Mouse (Mus musculus) stomach, embryonic 16.5 days (tissue): Measurements from ENCODE around the gene Atg7. TPM values are rescaled to one million over a fixed set of nuclear protein-coding genes. Genes with fewer than 3 reads are reported as not detected.

Experiments
- ATAC-seq: fragments of 200-750 bp; cut with Nextera tagmentation; 2 replicates; pipeline ENCODE4 v1.8.0; 2017; ENCODE audit warnings: moderate number of reproducible peaks, moderate TSS enrichment; ENCODE audit not compliant: insufficient read depth, low FRiP score
- H3K27ac ChIP-seq: fragments of 300-500 bp; sonication (generic); 2 replicates; pipeline ENCODE4 v1.5.1; 2014; ENCODE audit warnings: low read length
- H3K27me3 ChIP-seq: fragments of 300-500 bp; sonication (generic); 2 replicates; pipeline ENCODE4 v1.6.1; 2014; ENCODE audit warnings: low read length, control low read depth, mixed read lengths; ENCODE audit not compliant: control insufficient read depth, insufficient read depth
- H3K36me3 ChIP-seq: fragments of 300-500 bp; sonication (generic); 2 replicates; pipeline ENCODE4 v1.6.1; 2014; ENCODE audit warnings: low read length; ENCODE audit not compliant: control insufficient read depth, insufficient read depth
- H3K4me1 ChIP-seq: fragments of 300-500 bp; sonication (generic); 2 replicates; pipeline ENCODE4 v1.6.1; 2014; ENCODE audit warnings: low read length, control low read depth, mixed read lengths; ENCODE audit not compliant: control insufficient read depth, insufficient read depth
- H3K4me2 ChIP-seq: fragments of 300-500 bp; sonication (generic); 2 replicates; pipeline ENCODE4 v1.6.1; 2014; ENCODE audit warnings: low read depth, low read length, mixed read lengths
- H3K4me3 ChIP-seq: fragments of 300-500 bp; sonication (generic); replicated peaks from 2 replicates; pipeline ENCODE4 v1.5.1; 2014; ENCODE audit warnings: mild to moderate bottlenecking, low read length
- H3K9ac ChIP-seq: fragments of 300-500 bp; sonication (generic); 2 replicates; pipeline ENCODE4 v1.6.1; 2014; ENCODE audit warnings: low read length
- H3K9me3 ChIP-seq: fragments of 300-500 bp; sonication (generic); replicated peaks from 2 replicates; pipeline ENCODE4 v1.6.1; 2016; ENCODE audit warnings: low read length, control low read depth; ENCODE audit not compliant: control insufficient read depth
- WGBS: fragments of 180-500 bp; shearing (Covaris S2); extraction: QIAGEN DNeasy Blood & Tissue Kit; methylation state at CpG from one replicate; pipeline ENCODE4 v1.1.7; 2014; 5-methylcytosine and 5-hydroxymethylcytosine counted together
- polyA plus RNA-seq: library from polyadenylated mRNA; unstranded; fragments of >200 nt; fragmentation: Nextera tagmentation; extraction: Ambion mirVana; gene quantifications from 2 replicates; pipeline ENCODE4 v1.2.1, GENCODE M21; 2015

Gene Atg7
- polyA plus RNA-seq, 1 experiment from 2014 or later, result 21.9 TPM

GRCm38 (mm10) chr6:114781415-114782240, 138.7 kb downstream of the Atg7 start:
- 38% methylated on average over 11 of the region's 11 CpGs for WGBS
- ATAC-seq, result peak; percentile 82

DNA sequence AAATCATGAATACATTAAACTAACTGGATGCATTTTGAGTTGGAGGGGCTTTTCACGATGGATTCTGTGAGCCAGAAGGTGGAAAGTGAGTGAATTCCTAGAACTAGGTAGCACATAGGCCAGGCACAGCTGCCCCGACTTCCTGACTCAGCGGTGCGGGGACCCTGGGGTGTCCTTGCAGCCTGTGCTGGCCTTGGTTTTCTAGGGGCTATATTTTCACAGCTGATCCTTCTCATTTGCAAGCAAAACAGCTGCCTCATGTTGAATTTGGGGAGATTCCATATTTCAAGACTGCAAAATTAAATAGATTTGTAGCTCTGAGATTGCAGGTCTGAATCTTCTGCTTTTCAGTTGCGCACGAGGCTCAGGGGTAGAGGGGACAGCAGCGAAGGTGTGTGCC, 139.6 kb downstream of the Atg7 start:
- Histone ChIP-seq H3K4me3 (no peak overlapping the region), H3K27ac (no peak overlapping the region), H3K27me3 (no peaks in the 10 kb centered on the region), H3K9ac (no peak overlapping the region), H3K4me1 (peaks cover 10% of the 10 kb centered on the region), H3K36me3 (no peaks in the 10 kb centered on the region), H3K4me2 (no peak overlapping the region), H3K9me3 (no peaks in the 10 kb centered on the region)
- ATAC-seq, result no peak
- 50% methylated on average over 7 of the region's 7 CpGs for WGBS

More at GRCm38 (mm10) chr6:114781415-114782240, 138.7 kb downstream of the Atg7 start:
- no peak overlapping the region for H3K9ac ChIP-seq
- H3K27ac ChIP-seq, result peak overlapping the region; percentile 58
- H3K9me3 ChIP-seq, result no peaks in the 10 kb centered on the region
- peaks cover 10% of the 10 kb centered on the region for H3K4me1 ChIP-seq
- H3K36me3 ChIP-seq, result no peaks in the 10 kb centered on the region
- H3K4me3 ChIP-seq, result no peak overlapping the region
- no peaks in the 10 kb centered on the region for H3K27me3 ChIP-seq
- no peak overlapping the region for H3K4me2 ChIP-seq

- no peak overlapping the region for H3K9ac ChIP-seq
- WGBS, result 57% methylated on average over 3 of the region's 3 CpGs
- H3K4me3 ChIP-seq, result no peak overlapping the region
- H3K36me3 ChIP-seq, result no peaks in the 10 kb centered on the region
- no peak overlapping the region for H3K4me2 ChIP-seq
- H3K27ac ChIP-seq, result no peak overlapping the region
- no peak for ATAC-seq
- peaks cover 10% of the 10 kb centered on the region for H3K4me1 ChIP-seq
- H3K9me3 ChIP-seq, result no peaks in the 10 kb centered on the region
- H3K27me3 ChIP-seq, result no peaks in the 10 kb centered on the region
Observed at GRCm38 (mm10) chr6:114786461-114786860, 143.6 kb downstream of the Atg7 start.

DNA sequence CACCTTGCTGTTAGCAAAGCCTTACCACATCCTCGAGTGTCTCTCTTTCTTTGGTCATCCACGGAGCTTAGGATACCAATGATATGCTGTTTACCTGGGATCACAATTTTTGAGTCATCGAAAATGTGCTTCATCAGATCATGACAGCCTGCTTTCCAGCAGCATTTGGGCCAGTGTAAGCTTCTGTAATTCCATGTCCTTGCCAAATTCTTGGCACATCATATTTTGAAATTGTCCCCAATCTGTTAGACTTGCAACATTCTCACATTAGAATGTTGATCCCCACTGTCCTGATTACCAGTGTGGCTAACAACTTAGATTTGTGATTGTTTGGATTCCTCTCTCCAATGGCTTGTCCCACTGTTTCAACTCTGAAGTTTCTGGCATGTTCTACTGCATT, 144.7 kb downstream of the Atg7 start:
- no peaks in the 10 kb centered on the region for H3K9me3 ChIP-seq
- no peak overlapping the region for H3K4me3 ChIP-seq
- no peak overlapping the region for H3K9ac ChIP-seq
- 47% methylated on average over 3 of the region's 3 CpGs for WGBS
- H3K4me2 ChIP-seq, result no peak overlapping the region
- ATAC-seq, result no peak
- no peaks in the 10 kb centered on the region for H3K36me3 ChIP-seq
- H3K27ac ChIP-seq, result no peak overlapping the region
- H3K27me3 ChIP-seq, result no peaks in the 10 kb centered on the region
- H3K4me1 ChIP-seq, result peaks cover 3% of the 10 kb centered on the region

DNA sequence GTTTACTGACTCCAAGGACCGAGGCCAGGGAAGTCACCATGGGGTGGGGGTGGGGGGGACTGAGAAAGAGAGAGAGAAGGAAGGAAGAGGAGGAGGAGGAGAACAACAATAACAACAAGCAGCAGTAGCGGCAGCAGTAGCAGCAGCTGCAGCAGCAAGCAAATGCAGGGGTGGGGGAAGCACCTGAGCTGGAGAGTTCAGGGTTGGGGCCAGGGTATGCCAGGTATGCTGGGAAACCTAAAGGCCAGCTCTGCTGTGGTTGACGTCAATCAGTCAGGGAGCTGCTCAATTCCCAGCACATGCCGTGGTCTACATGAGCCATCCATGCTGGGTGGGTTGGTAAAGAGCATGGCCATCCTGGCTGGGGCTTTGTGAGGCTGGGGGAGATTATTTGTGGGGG, 145.8 kb downstream of the Atg7 start:
- Histone ChIP-seq H3K4me2 (no peak overlapping the region), H3K27ac (no peak overlapping the region), H3K27me3 (no peaks in the 10 kb centered on the region), H3K4me1 (no peaks in the 10 kb centered on the region), H3K9ac (no peak overlapping the region), H3K4me3 (no peak overlapping the region), H3K9me3 (no peaks in the 10 kb centered on the region), H3K36me3 (no peaks in the 10 kb centered on the region)
- 67% methylated on average over 4 of the region's 4 CpGs for WGBS
- no peak for ATAC-seq

- no peak overlapping the region for H3K4me3 ChIP-seq
- no peaks in the 10 kb centered on the region for H3K9me3 ChIP-seq
- H3K27me3 ChIP-seq, result no peaks in the 10 kb centered on the region
- WGBS, result 60% methylated on average over 2 of the region's 2 CpGs
- no peak for ATAC-seq
- no peak overlapping the region for H3K27ac ChIP-seq
- no peaks in the 10 kb centered on the region for H3K36me3 ChIP-seq
- H3K9ac ChIP-seq, result no peak overlapping the region
- H3K4me1 ChIP-seq, result no peaks in the 10 kb centered on the region
- H3K4me2 ChIP-seq, result no peak overlapping the region
Observed at GRCm38 (mm10) chr6:114790084-114790483, 147.2 kb downstream of the Atg7 start.

DNA sequence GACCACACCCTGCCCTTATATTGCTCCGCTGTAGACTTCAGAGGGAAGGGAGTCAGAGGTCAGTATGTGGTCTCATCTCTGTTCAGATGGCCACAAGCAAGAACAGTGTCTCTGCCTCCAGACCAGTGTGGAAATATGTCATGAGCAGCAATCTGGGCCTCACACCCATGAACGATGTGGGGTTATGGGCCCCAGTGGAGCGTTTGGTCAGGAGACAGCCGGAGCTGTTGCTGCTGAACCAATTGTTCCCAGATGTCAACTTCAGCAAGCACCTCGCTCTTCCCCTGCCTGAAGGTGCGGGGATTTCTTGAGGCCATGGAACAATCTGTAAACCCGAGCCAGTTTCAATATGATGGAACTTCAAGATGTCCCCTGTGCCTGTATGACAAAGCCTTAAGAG, 148.0 kb downstream of the Atg7 start:
- no peaks in the 10 kb centered on the region for H3K36me3 ChIP-seq
- H3K27ac ChIP-seq, result no peak overlapping the region
- H3K9me3 ChIP-seq, result no peaks in the 10 kb centered on the region
- no peaks in the 10 kb centered on the region for H3K27me3 ChIP-seq
- no peaks in the 10 kb centered on the region for H3K4me1 ChIP-seq
- ATAC-seq, result no peak
- no peak overlapping the region for H3K9ac ChIP-seq
- no peak overlapping the region for H3K4me3 ChIP-seq
- 82% methylated on average over 7 of the region's 7 CpGs for WGBS
- no peak overlapping the region for H3K4me2 ChIP-seq

DNA sequence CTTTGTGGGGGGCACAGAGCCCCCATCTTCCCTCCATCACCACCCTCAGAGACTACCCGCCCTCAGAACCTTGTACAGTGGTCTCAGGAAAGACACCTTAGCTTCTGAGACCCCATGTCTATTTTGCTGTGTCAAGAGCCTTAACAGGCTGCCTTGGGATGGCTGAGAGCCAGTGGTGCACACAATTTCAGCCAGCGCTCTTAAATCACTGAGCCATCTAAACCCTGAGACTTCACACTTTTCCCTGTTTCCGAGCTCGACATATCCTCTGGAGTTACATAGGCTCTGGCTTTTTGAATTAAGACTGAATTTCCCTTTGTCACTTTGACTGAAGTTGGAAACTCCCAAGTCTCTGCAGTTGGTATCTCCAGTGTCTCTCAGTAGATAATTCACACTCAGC, 148.9 kb downstream of the Atg7 start:
- no peaks in the 10 kb centered on the region for H3K9me3 ChIP-seq
- H3K9ac ChIP-seq, result no peak overlapping the region
- no peaks in the 10 kb centered on the region for H3K36me3 ChIP-seq
- no peaks in the 10 kb centered on the region for H3K4me1 ChIP-seq
- no peak overlapping the region for H3K27ac ChIP-seq
- H3K4me3 ChIP-seq, result no peak overlapping the region
- no peak overlapping the region for H3K4me2 ChIP-seq
- no peak for ATAC-seq
- WGBS, result 79% methylated on average over 4 of the region's 4 CpGs
- H3K27me3 ChIP-seq, result no peaks in the 10 kb centered on the region

DNA sequence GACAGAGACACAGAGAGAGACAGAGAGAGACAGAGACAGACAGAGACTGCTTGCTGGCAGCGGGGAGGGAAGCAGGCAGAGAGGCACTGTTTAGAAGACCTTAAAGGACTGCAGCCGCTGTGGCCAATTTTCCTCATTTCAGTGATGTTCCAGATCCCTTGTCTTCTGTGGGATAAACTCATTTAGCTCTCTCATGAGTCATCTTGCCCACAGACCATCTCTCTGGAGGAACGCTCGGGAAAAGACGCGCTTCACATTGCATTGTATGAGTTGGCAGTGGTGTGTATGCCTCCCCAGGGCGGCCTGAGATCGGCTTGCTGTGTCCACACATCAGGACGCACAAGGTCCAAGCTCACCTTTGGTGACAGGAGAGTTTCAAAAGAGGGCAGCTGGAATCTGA, 151.8 kb downstream of the Atg7 start:
- Histone ChIP-seq H3K36me3 (no peaks in the 10 kb centered on the region), H3K4me1 (no peaks in the 10 kb centered on the region), H3K4me2 (no peak overlapping the region), H3K9ac (no peak overlapping the region), H3K9me3 (no peaks in the 10 kb centered on the region), H3K27me3 (no peaks in the 10 kb centered on the region), H3K4me3 (no peak overlapping the region), H3K27ac (no peak overlapping the region)
- 86% methylated on average over 9 of the region's 9 CpGs for WGBS
- ATAC-seq, result no peak
